Mouse (Mus musculus) lung, postnatal 0 days (tissue): ENCODE measurements around the gene Zmym5. TPM values are rescaled to one million over a fixed set of nuclear protein-coding genes. Genes with fewer than 3 reads are reported as not detected.
"Not testable (repeated sequence)": the region's sequence is repeated elsewhere in the genome, so short reads cannot be mapped to it uniquely, and the experiment has no call there.

Experiments
- ATAC-seq: fragments of 200-750 bp; cut with Nextera tagmentation; 2 replicates; pipeline ENCODE4 v1.8.0; 2017; ENCODE audit warnings: moderate library complexity
- DNase-seq: peaks from one replicate; pipeline ENCODE4 v3.0.0-alpha.2; 2016; ENCODE audit warnings: low spot score
- H3K27ac ChIP-seq: fragments of 300-500 bp; sonication (generic); 2 replicates; pipeline ENCODE4 v1.5.1; 2014; ENCODE audit warnings: antibody characterized with exemption, mild to moderate bottlenecking, low read length, mixed read lengths
- H3K27me3 ChIP-seq: fragments of 300-500 bp; sonication (generic); replicated peaks from 2 replicates; pipeline ENCODE4 v1.6.1; 2014; ENCODE audit warnings: low read length, mixed read lengths; ENCODE audit not compliant: insufficient read depth
- H3K36me3 ChIP-seq: fragments of 300-500 bp; sonication (generic); 2 replicates; pipeline ENCODE4 v1.6.1; 2014; ENCODE audit warnings: low read length, mixed read lengths; ENCODE audit not compliant: insufficient read depth
- H3K4me1 ChIP-seq: fragments of 300-500 bp; sonication (generic); 2 replicates; pipeline ENCODE4 v1.6.1; 2014; ENCODE audit warnings: antibody characterized with exemption, low read depth, low read length, mixed read lengths; ENCODE audit not compliant: insufficient read depth
- H3K4me2 ChIP-seq: fragments of 300-500 bp; sonication (generic); replicated peaks from 2 replicates; pipeline ENCODE4 v1.6.1; 2014; ENCODE audit warnings: low read depth, mild to moderate bottlenecking, low read length, moderate library complexity, mixed read lengths
- H3K4me3 ChIP-seq: fragments of 300-500 bp; sonication (generic); 2 replicates; pipeline ENCODE4 v1.5.1; 2014; ENCODE audit warnings: low read depth, low read length
- H3K9ac ChIP-seq: fragments of 300-500 bp; sonication (generic); replicated peaks from 2 replicates; pipeline ENCODE4 v1.6.1; 2014; ENCODE audit warnings: low read depth, mild to moderate bottlenecking
- H3K9me3 ChIP-seq: fragments of 300-500 bp; sonication (generic); 2 replicates; pipeline ENCODE4 v1.6.1; 2016; ENCODE audit warnings: low read length, mixed read lengths
- CTCF ChIP-seq: IDR thresholded peaks from 2 replicates; pipeline ENCODE4 v1.5.1; 2016; ENCODE audit warnings: antibody characterized with exemption, mild to moderate bottlenecking
- EP300 ChIP-seq: IDR thresholded peaks from 2 replicates; pipeline ENCODE4 v1.6.1; 2016; ENCODE audit warnings: antibody characterized with exemption, mild to moderate bottlenecking, control low read depth
- WGBS: fragments of 180-500 bp; shearing (Covaris S2); extraction: QIAGEN DNeasy Blood & Tissue Kit; methylation state at CpG from one replicate; pipeline ENCODE4 v1.1.7; 2014; 5-methylcytosine and 5-hydroxymethylcytosine counted together
- polyA plus RNA-seq: library from polyadenylated mRNA; unstranded; fragments of >200 nt; fragmentation: Nextera tagmentation; extraction: Ambion mirVana; gene quantifications from 2 replicates; pipeline ENCODE4 v1.2.1, GENCODE M21; 2015

Zmym5 gene
- 25.5 and 28.6 TPM in 2 replicates for polyA plus RNA-seq

DNA sequence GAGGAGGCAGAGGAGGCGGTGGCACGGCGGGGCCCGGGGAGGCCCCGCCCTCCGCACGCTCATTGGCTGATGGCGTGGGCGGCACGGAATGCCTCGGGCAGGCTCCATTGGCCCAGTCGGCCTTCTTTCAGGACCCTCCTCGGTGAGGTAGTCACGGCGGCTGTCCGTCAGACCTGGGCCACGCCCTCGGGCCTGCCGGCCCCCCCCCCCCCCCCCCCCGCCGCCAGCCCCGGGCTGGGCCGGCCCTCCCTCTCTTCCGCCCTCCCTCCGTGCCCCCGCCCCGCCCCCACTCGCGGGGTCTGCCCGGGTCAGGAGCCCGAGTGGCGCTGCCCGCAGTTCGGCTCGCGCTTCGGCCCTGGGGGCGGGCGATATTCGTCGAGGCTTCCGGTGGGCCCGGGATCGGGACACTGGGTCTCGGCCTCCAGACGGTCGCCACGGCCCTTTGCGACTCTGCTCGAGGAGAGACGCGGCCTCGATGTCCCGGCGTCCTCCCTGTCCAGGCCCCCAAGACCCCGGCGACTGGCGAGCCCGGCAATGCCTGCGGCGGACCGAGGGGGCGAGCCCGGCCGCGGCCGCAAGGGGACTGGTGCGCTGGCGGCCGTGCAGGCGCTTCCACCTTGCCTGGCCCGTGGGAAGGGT, at the start of gene Zmym5:
TSS of gene Zmym5 (minus strand) at position 16 of the 639 bp plus-strand sequence.
- DNase-seq (peak; percentile 86), ATAC-seq (peak; percentile 96)
- not testable (repeated sequence) for H3K4me1 ChIP-seq, H3K36me3 ChIP-seq, H3K27me3 ChIP-seq, H3K9me3 ChIP-seq
- TF ChIP-seq CTCF, result peak; percentile 28; the same call in 1 of the 2 replicates
- H3K27ac ChIP-seq, result peak within 1 kb of the TSS; percentile 94
- 0% methylated on average over 22 of the region's 72 CpGs for WGBS
- H3K4me3 ChIP-seq, result peak within 1 kb of the TSS; percentile 69
- H3K9ac ChIP-seq, result peak within 1 kb of the TSS; percentile 80
- H3K4me2 ChIP-seq, result peak within 1 kb of the TSS; percentile 65

GRCm38 (mm10) chr14:56849681-56850080, 38.2 kb upstream of the Zmym5 start:
- no peak for DNase-seq

GRCm38 (mm10) chr14:56848322-56848721, 36.8 kb upstream of the Zmym5 start:
- H3K27ac ChIP-seq, result no peak overlapping the region
- H3K9me3 ChIP-seq, result peaks cover 4% of the 10 kb centered on the region; the same call in 1 of the 2 replicates
- ATAC-seq, result no peak
- H3K4me2 ChIP-seq, result no peak overlapping the region
- H3K9ac ChIP-seq, result no peak overlapping the region
- no peak for DNase-seq
- H3K36me3 ChIP-seq, result no peaks in the 10 kb centered on the region
- WGBS, result 40% methylated on average over 2 of the region's 2 CpGs
- TF ChIP-seq CTCF (no peak), EP300 (no peak)
- no peak overlapping the region for H3K4me3 ChIP-seq
- no peaks in the 10 kb centered on the region for H3K27me3 ChIP-seq
- H3K4me1 ChIP-seq, result no peaks in the 10 kb centered on the region

More at GRCm38 (mm10) chr14:56849681-56850080, 38.2 kb upstream of the Zmym5 start:
- Histone ChIP-seq H3K4me1 (no peaks in the 10 kb centered on the region), H3K9ac (no peak overlapping the region), H3K4me2 (no peak overlapping the region), H3K36me3 (no peaks in the 10 kb centered on the region), H3K27me3 (no peaks in the 10 kb centered on the region), H3K9me3 (peaks cover 4% of the 10 kb centered on the region; the same call in 1 of the 2 replicates), H3K27ac (no peak overlapping the region), H3K4me3 (no peak overlapping the region)
- TF ChIP-seq EP300 (no peak), CTCF (no peak)
- ATAC-seq, result no peak
- 50% methylated on average over 2 of the region's 2 CpGs for WGBS

- peak; percentile 37; the same call in 1 of the 2 replicates for ATAC-seq
- no peaks in the 10 kb centered on the region for H3K4me1 ChIP-seq
- H3K9me3 ChIP-seq, result no peaks in the 10 kb centered on the region
- H3K4me3 ChIP-seq, result no peak overlapping the region
- no peak overlapping the region for H3K4me2 ChIP-seq
- TF ChIP-seq EP300 (no peak), CTCF (no peak)
- H3K27ac ChIP-seq, result no peak overlapping the region
- no peak overlapping the region for H3K9ac ChIP-seq
- no peaks in the 10 kb centered on the region for H3K27me3 ChIP-seq
- DNase-seq, result peak; percentile 34
- WGBS, result 17% methylated on average over 2 of the region's 2 CpGs
- no peaks in the 10 kb centered on the region for H3K36me3 ChIP-seq
Measured at GRCm38 (mm10) chr14:56844507-56844906, 33.0 kb upstream of the Zmym5 start.

DNA sequence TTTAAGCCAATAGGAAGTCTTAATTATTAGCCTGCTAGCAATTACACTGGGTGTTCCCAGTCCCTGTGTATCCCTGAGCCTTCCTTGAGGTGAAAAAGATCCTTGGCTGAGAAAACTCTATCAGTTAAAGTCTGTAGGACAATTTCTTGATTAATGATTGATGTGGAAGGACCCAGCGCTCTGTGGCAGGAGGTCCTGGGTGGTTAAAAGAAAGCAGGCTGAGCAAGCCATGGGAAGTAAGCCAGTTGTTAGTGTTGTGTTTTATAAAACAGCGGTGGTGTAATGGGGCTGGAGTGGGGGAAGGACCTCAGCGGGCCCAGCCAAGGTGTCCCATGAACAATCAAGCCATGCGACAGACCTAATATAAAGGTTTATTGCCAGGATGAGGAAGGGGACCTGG, 32.5 kb upstream of the Zmym5 start:
- Histone ChIP-seq H3K27me3 (no peaks in the 10 kb centered on the region), H3K9me3 (no peaks in the 10 kb centered on the region), H3K9ac (no peak overlapping the region), H3K4me3 (no peak overlapping the region), H3K27ac (no peak overlapping the region), H3K36me3 (no peaks in the 10 kb centered on the region), H3K4me2 (no peak overlapping the region), H3K4me1 (no peaks in the 10 kb centered on the region)
- 55% methylated on average over 4 of the region's 4 CpGs for WGBS
- DNase-seq (no peak), ATAC-seq (no peak)
- TF ChIP-seq EP300, result no peak
- TF ChIP-seq CTCF, result no peak

- WGBS, result 86% methylated on average over 5 of the region's 5 CpGs
Measured at GRCm38 (mm10) chr14:56834576-56834975, 23.1 kb upstream of the Zmym5 start.

GRCm38 (mm10) chr14:56833211-56833610, 21.7 kb upstream of the Zmym5 start:
- not testable (repeated sequence) for H3K9me3 ChIP-seq, H3K4me3 ChIP-seq, H3K4me2 ChIP-seq, H3K9ac ChIP-seq, H3K27me3 ChIP-seq, H3K4me1 ChIP-seq, H3K36me3 ChIP-seq
- 43% methylated on average over 10 of the region's 10 CpGs for WGBS
- ATAC-seq (0 out of 2 replicates have a peak, but pooled peaks have one; percentile 26), DNase-seq (peak; percentile 32)
- 0 out of 2 replicates have a peak overlapping the region, but pooled peaks have one; percentile 16 for H3K27ac ChIP-seq

More at GRCm38 (mm10) chr14:56834576-56834975, 23.1 kb upstream of the Zmym5 start:
- H3K27me3 ChIP-seq, H3K27ac ChIP-seq, DNase-seq, H3K4me3 ChIP-seq, H3K4me1 ChIP-seq, H3K4me2 ChIP-seq, ATAC-seq, H3K9me3 ChIP-seq, H3K36me3 ChIP-seq, H3K9ac ChIP-seq: not testable (repeated sequence)
- peak; percentile 6; the same call in 1 of the 2 replicates for TF ChIP-seq CTCF
